Mouse (Mus musculus) cerebellum, adult 2 months (tissue): ENCODE measurements around the gene Zeb2. TPM values are rescaled to one million over a fixed set of nuclear protein-coding genes. Genes with fewer than 3 reads are reported as not detected.

Experiments used
- DNase-seq, 2 experiments: peaks; one replicate each; pipeline ENCODE4 v3.0.0; 2021
- H3K27ac ChIP-seq: fragments of 200-500 bp; 2 replicates; pipeline ENCODE4 v1.5.1; 2012; ENCODE audit warnings: low read length, control low read depth, inconsistent platforms; ENCODE audit not compliant: insufficient read depth
- H3K27me3 ChIP-seq: fragments of 200-500 bp; 2 replicates; pipeline ENCODE4 v1.6.1; 2012; ENCODE audit warnings: inconsistent platforms, mild to moderate bottlenecking, low read length, moderate library complexity; ENCODE audit not compliant: control insufficient read depth, insufficient read depth
- H3K4me1 ChIP-seq: fragments of 200-500 bp; 2 replicates; pipeline ENCODE4 v1.6.1; 2011; ENCODE audit warnings: low read length; ENCODE audit not compliant: control insufficient read depth, insufficient read depth
- H3K4me3 ChIP-seq: fragments of 200-500 bp; replicated peaks from 2 replicates; pipeline ENCODE3; 2011; ENCODE audit warnings: mild to moderate bottlenecking, low read depth, low read length, control low read depth; ENCODE audit not compliant: insufficient read depth
- CTCF ChIP-seq: fragments of 200-500 bp; IDR thresholded peaks from 2 replicates; pipeline ENCODE4 v1.5.1; 2011; ENCODE audit warnings: low read depth, mild to moderate bottlenecking, control low read depth, low read length, moderate library complexity, borderline replicate concordance; ENCODE audit not compliant: insufficient read depth
- POLR2A ChIP-seq: fragments of 200-500 bp; IDR thresholded peaks from 2 replicates; pipeline ENCODE4 v1.6.1; 2011; ENCODE audit warnings: low read length, control low read depth, borderline replicate concordance; ENCODE audit not compliant: insufficient read depth
- WGBS: fragments of 180-500 bp; shearing (Covaris S2); methylation state at CpG from one replicate; pipeline ENCODE4 v1.1.7; 2018; 5-methylcytosine and 5-hydroxymethylcytosine counted together
- polyA plus RNA-seq: library from polyadenylated mRNA; depleted of rRNA; stranded (reverse); fragments of >200 nt; gene quantifications from 2 replicates; pipeline ENCODE4 v1.2.3, GENCODE M21; 2012

Zeb2 gene
- polyA plus RNA-seq, 1 experiment: 40.5 TPM

GRCm38 (mm10) chr2:44981646-44982045, 135.5 kb downstream of the Zeb2 start:
- peaks cover 4% of the 10 kb centered on the region; the same call in 1 of the 2 replicates for H3K4me1 ChIP-seq

DNA sequence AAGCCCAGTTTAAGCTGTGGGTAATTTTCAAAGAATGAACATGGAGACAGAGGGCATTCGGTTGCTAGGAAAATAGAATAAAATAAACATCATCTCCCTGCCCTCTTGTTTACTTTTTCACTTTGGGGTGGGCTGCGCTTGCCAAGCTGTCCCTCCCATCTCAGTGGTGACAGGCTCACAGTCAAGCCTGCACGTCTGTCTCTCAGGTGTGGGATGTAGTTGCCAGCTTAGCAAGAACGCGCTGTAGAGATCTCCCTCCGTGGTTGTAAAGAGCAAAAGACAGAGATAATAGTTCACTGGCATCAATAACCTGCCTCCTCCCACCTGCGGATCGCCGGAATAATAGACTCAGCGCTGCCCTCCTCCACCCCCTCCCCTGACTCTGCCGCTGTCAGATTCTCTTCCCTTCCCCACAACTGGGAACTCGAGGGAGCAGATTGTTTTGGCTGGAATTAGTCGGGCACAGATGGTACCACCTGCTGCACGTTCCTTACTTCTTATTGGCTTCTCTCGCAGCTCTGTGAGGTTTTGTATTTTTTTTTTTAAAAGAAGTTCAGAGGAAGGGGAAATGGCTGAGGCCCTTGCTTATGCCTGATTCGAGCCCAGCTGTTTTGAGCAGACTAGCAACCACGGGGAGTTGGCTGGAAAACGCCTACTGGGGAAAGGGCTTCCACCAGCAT, 138.0 kb downstream of the Zeb2 start:
- no peak for TF ChIP-seq POLR2A
- no peak for TF ChIP-seq CTCF
- 1% methylated on average over 18 of the region's 18 CpGs for WGBS
- peak; percentile 17 to 35 for DNase-seq
- Histone ChIP-seq H3K27ac (no peak overlapping the region), H3K27me3 (no peaks in the 10 kb centered on the region), H3K4me1 (peaks cover 4% of the 10 kb centered on the region; the same call in 1 of the 2 replicates), H3K4me3 (peak overlapping the region; percentile 37)

More at GRCm38 (mm10) chr2:44981646-44982045, 135.5 kb downstream of the Zeb2 start:
- Histone ChIP-seq H3K27ac (no peak overlapping the region), H3K4me3 (no peak overlapping the region), H3K27me3 (no peaks in the 10 kb centered on the region)
- WGBS: 89% methylated on average over 3 of the region's 3 CpGs
- no peak for TF ChIP-seq POLR2A
- DNase-seq: no peak

DNA sequence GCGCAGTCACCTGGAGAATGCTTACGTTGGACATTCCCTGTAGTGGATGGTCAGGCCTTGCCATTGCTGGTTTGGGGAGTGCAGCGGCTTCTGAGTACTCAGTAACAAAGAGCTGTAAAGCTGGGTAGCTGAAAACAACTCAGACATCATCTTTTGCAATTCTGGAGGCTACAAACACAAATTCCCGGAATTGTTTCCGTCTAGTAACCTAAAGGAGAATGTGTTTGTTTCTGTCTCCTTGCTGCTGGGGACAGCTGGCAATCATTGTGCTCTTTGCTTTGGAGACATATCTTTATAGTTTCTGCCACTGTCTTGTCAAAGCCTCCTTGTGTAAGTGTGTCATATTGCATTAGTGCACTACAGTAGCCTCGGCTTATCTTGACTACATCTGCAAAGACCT, 139.2 kb downstream of the Zeb2 start:
- H3K4me1 ChIP-seq: peaks cover 4% of the 10 kb centered on the region; the same call in 1 of the 2 replicates
- no peak overlapping the region for H3K4me3 ChIP-seq
- H3K27ac ChIP-seq: no peak overlapping the region
- no peaks in the 10 kb centered on the region for H3K27me3 ChIP-seq
- DNase-seq: no peak
- WGBS: 90% methylated on average over 6 of the region's 6 CpGs
- TF ChIP-seq POLR2A: no peak
- TF ChIP-seq CTCF: no peak

DNA sequence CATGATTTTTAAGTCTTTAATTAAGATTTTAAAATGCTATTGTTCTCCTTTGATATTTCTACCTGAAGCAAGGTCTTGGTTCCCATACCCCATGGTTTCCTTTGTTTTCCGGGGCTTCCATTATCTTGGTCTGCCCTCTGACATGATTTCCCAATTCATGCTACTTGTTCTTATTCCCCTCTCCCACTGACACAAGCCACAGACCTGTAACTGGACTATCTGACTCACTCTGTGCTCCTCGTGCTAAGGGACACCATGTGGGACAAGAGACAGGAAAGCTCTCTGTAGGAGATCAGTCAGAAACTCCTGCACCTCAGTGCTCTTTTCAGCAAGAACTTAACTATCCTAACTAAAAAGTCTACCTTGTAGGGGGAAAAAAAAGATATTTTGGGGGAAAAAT, 139.6 kb downstream of the Zeb2 start:
- DNase-seq: no peak
- peaks cover 4% of the 10 kb centered on the region; the same call in 1 of the 2 replicates for H3K4me1 ChIP-seq
- no peaks in the 10 kb centered on the region for H3K27me3 ChIP-seq
- no peak overlapping the region for H3K27ac ChIP-seq
- no peak overlapping the region for H3K4me3 ChIP-seq
- WGBS: 82% methylated on average over 2 of the region's 2 CpGs
- TF ChIP-seq POLR2A (no peak), CTCF (no peak)

- Histone ChIP-seq H3K27ac (no peak overlapping the region), H3K27me3 (no peaks in the 10 kb centered on the region), H3K4me1 (peaks cover 4% of the 10 kb centered on the region; the same call in 1 of the 2 replicates), H3K4me3 (no peak overlapping the region)
- TF ChIP-seq CTCF: no peak
- TF ChIP-seq POLR2A: no peak
- 94% methylated on average over 3 of the region's 3 CpGs for WGBS
- DNase-seq: no peak
Measured at GRCm38 (mm10) chr2:44977051-44977450, 140.1 kb downstream of the Zeb2 start.

GRCm38 (mm10) chr2:44976484-44976883, 140.7 kb downstream of the Zeb2 start:
- H3K27me3 ChIP-seq: no peaks in the 10 kb centered on the region
- H3K4me3 ChIP-seq: no peak overlapping the region
- H3K4me1 ChIP-seq: peaks cover 4% of the 10 kb centered on the region; the same call in 1 of the 2 replicates
- DNase-seq: no peak
- TF ChIP-seq CTCF (no peak), POLR2A (no peak)
- WGBS: 75% methylated on average over 4 of the region's 4 CpGs
- H3K27ac ChIP-seq: no peak overlapping the region

DNA sequence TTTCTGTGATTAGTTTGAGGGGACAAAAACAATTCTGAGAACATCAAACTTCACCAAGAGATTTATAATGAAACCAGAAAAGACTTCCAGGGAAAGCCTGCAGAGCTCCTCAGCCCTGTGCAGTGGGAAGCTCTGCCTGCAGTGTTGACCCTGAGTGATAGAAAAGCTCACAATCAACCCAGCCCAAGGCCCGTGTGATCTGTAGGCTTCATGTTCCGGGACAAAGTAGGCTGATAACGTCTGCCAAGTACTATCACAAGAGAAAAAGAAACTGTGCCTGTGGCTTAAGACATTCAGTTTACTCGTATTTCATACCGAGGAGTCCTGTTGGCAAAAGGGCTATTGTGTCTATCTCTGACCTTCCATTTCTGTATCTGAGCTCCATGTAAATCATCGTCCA, 143.4 kb downstream of the Zeb2 start:
- H3K4me1 ChIP-seq: no peaks in the 10 kb centered on the region
- TF ChIP-seq POLR2A (no peak), CTCF (no peak)
- H3K27me3 ChIP-seq: no peaks in the 10 kb centered on the region
- WGBS: 88% methylated on average over 6 of the region's 6 CpGs
- no peak overlapping the region for H3K4me3 ChIP-seq
- no peak for DNase-seq
- H3K27ac ChIP-seq: no peak overlapping the region

GRCm38 (mm10) chr2:44970087-44970646, 147.0 kb downstream of the Zeb2 start:
- Histone ChIP-seq H3K27ac (no peak overlapping the region), H3K4me1 (no peaks in the 10 kb centered on the region), H3K4me3 (no peak overlapping the region), H3K27me3 (no peaks in the 10 kb centered on the region)
- no peak for DNase-seq
- no peak for TF ChIP-seq CTCF
- TF ChIP-seq POLR2A: no peak
- WGBS: 89% methylated on average over 6 of the region's 6 CpGs
